Mouse (Mus musculus): Measurements from ENCODE around the gene Sec14l1. TPM values are rescaled to one million over a fixed set of nuclear protein-coding genes. Genes with fewer than 3 reads are reported as not detected.
A peak's percentile ranks its signal among the peaks of the same experiment; 100 is the strongest.

Sec14l1 gene
- polyA plus RNA-seq, 1 experiment from 2014 or later, result 37.7 TPM

DNA sequence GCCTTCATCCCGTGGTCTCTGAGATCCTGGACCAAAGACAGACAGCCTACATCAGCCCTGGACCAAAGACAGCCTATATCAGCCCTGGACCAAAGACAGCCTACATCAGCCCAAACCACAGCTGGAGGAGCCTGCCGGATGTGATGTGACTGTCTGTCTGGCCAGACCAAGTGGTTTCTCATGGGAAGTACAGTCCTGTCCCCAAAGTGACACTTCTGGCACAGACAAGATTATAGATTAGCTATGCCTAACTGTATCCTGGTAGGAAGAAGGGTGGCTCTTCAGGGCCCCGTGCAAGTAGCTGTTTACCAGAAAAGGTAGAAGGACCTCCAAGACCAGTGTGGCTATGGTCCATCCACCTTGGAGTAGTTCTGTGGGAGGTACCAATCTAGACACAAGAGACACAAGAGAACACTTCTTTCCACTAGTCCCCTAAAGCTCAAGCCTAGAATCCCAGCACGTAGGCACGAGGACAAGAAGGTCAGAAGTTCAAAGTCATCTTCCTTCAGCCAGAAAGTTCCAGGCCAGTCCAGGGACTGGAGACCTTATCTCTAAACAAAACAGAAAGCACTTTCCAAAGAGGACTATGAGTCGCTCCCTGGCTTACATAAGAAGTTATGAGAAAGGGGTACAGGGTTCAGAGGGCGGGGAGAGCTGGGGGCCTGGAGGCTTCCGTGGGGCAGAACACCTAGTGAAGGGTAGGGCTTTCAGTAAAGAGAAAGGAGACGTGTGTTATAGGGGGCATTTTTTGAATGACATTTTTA, 27.8 kb upstream of the Sec14l1 start:
- no peak for DNase-seq (ENCODE audit: low spot score)

DNA sequence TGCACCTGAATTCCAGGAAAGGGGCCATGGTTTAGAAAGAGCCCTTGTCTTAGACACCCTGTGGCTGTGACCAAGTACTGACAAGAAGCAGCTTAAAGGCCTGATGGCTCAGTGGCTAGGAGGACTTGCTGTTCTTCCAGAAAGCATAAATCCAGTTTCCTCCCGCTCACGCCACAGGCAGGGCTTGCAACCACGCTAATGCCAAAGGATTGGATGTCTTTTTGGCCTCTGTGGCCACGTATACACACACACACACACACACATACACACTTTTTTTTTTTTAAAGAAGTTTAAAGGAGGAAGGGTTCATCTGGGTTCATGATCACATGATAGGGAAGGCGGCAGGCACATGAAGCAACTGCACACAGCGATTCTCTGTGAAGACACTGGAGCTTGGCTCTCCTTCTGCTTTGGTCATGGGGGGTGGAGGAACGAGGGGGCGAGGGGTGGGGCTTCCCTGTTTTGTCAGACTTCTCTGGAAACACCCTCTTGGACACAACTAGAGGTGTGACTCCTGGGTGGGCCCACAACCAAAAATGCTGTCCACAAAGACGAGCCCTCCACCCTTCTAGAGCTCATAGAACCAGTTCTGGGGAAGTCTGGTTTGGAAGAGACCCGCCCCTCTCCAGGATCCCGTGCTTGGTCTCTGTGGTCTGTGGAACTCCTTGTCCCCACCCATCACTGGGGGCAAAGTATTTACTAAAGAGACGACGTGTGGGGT, 26.5 kb upstream of the Sec14l1 start:
- no peak for DNase-seq (ENCODE audit: low spot score)

DNA sequence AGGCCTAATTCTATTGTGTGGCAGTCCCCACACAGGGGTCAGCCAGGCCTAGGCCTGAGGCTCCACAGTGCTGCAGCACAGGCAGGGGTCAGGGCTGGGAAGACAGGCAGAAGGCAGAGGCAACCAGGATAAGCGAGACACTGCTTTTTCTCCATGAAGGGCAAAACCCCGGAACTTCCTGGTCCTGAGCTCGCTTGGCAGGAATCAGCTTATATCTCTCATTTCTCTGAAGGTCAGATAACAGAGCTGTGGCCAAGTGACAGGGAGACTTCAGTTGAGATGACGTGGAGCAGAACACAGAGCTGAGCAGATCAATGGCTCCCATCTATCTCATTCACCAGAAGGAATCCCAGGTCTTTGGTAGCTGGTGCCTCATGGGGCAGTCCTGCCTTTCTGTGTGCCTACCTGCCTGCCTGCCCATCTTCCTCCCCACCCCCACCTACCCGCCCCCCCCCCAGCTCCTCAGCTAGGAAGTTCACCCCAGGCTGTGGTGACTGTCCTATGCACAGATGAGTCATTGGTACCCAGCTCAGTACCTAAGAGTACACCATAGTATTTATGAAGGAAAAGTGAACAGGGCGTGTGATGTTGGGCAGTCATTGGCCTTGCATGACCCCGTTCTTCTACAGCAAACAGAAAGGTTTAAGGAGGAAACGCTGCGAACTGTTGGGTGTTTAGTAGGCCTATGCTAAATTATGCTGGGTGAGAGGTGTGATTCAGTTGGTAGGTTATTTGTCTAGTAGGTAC, 25.1 kb upstream of the Sec14l1 start:
- DNase-seq (ENCODE audit: low spot score), result no peak

GRCm38 (mm10) chr11:117091406-117091805, 23.6 kb upstream of the Sec14l1 start:
- no peak for DNase-seq (ENCODE audit: low spot score)

DNA sequence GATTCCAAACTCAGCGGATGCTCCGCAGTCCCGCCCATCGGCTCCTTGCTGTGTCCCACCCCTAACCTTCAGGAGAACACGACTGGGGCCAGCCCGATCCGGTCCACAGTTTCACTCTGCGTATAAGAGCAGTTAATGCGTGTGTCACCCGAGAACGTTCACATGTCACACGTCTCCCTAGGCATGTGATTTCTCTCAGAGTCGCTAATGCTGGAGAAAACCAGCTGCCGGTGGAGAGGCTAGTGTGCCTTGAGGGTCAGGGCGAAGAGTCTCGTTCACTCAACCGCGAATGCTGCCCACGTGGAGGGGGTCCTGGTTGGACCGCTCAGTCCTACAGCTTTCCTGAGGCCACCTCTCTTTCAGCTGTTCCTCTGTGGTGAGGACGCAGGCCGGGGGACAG, 23.1 kb upstream of the Sec14l1 start:
- DNase-seq (ENCODE audit: low spot score), result no peak

- DNase-seq (ENCODE audit: low spot score), result peak; percentile 87
These were observed 22.3 kb upstream of the Sec14l1 start for GRCm38 (mm10) chr11:117092711-117093110.

DNA sequence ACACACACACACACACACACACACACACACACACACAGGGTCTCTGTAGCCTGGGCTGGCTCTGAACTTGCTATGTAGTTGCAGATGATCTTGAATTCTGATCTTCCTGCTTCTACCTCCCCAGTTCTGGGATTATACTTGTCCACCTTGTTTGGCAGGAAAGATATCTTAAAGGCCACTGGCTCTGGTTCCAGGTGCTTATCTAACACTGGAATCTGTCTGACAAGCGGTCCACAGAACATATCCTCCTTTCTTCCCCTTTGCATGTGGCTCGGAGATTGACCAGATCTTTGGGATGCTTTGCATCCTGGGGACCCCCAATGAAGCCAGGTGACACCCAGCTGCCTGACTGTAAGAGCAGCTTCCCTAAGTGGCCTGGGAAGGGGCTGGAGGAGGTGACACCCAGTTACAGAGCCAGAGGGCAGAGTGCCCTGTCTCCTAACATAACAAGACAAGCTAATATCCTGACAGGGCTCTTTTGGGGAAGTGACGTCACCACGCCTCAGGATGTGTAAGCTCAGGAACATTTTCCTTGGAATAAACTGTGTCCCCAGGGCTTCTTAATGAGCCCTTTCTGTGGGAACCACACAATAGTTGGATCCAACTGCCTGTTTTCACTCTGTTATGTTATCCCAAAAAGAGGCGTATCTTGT, 20.9 kb upstream of the Sec14l1 start:
- DNase-seq (ENCODE audit: low spot score), result no peak

- DNase-seq (ENCODE audit: low spot score), result no peak
These were observed 20.3 kb upstream of the Sec14l1 start for GRCm38 (mm10) chr11:117094646-117095045.

DNA sequence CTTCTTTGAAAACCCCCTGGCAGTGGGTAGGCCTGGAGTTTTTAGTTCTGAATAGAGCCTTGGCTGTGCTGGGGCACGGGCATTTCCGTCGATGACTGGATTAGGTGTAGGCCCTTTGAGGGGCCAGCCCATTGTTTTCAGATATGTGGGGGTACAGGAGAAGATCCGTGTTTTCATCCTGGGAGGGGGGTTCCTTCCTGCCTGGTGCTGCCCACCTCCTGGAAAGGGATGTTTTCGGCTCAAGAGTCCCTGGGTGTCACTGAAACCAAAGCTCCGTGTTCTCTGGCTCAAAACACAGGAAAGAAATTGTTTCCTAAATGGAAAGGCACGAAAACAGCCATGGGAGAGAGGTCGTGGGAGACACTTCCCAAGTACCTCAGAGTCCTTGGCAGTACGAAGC, 17.9 kb upstream of the Sec14l1 start:
- DNase-seq (ENCODE audit: low spot score), result no peak

GRCm38 (mm10) chr11:117098155-117098554, 16.8 kb upstream of the Sec14l1 start:
- no peak for DNase-seq (ENCODE audit: low spot score)

DNA sequence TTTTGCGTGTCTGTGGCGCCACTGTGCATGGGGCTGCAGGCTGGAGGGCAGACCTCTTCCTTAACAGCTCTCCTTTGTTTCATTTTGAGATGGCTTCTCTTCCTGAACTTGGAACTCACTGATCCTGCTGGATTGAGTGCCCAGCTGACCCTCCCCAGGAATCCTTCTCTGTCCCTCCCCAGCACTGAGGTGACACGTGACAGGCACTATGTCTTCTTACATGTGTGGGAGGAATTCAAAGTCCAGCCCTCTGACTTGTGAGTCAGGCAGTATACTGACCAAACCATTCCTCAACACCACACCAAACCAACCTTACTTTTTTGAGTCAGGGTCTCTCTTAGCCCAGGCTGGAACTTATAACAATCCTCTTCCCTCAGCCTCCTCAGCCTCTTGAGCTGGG, 16.2 kb upstream of the Sec14l1 start:
- no peak for DNase-seq (ENCODE audit: low spot score)

DNA sequence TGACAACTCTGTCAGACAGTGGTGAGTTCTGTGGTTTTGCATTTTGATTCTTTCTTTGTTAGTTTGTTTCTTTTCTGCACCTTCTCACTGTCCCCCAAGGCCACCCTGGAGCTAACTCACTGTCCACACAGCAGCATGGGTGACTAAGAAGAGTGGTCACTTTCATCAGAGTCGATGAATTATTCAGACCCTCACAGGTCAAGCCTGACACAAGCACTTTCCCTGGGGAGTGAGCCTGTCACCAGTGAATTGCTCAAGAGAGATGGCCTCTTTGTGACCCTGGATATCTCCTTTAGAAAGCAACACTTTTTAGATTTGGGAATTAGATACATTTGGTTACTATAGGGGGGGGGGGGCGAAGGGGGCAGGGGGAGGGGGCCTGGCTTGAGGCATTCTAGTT, 15.6 kb upstream of the Sec14l1 start:
- DNase-seq (ENCODE audit: low spot score), result no peak

- no peak for DNase-seq (ENCODE audit: low spot score)
These were observed 13.5 kb upstream of the Sec14l1 start for GRCm38 (mm10) chr11:117101351-117101921.

DNA sequence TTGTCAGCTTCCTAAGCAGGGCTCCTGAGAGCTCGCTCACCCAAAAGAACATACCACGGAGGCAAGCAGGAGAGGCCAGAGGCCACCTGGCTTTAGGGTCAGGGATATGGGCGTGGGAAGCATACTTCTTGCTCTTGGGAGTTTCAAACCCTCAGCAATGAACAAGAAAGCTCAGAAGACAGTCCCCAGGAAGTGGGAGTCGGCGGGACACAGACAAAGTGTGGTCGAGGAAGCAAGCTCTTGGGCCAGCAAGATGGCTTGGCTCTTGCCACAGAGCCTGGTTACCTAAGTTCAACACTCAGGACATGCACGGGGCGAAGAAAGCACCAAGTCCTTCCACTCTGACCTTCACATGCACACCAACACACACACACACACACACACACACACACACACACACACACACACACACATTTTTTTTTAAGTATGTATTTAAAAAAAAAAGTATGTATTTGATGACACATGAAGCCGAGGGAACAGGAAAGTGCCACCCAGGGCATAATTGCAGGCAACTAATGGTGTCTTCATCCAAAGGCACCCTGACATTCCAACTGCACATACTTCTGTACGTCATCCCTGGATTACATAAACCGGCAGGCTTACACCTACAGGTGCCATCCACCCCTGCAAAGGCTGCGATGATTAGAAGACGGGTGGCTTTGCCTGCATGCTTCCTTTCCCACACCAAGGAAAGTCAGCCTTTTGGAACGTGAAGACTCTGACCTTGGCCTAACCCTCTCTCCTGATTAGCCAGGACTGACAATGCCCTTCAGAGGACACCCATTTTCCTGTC, 12.8 kb upstream of the Sec14l1 start:
- DNase-seq (ENCODE audit: low spot score), result no peak

- DNase-seq (ENCODE audit: low spot score), result no peak
These were observed 11.4 kb upstream of the Sec14l1 start for GRCm38 (mm10) chr11:117103523-117103922.

GRCm38 (mm10) chr11:117104044-117104757, 10.8 kb upstream of the Sec14l1 start:
- no peak for DNase-seq (ENCODE audit: low spot score)

DNA sequence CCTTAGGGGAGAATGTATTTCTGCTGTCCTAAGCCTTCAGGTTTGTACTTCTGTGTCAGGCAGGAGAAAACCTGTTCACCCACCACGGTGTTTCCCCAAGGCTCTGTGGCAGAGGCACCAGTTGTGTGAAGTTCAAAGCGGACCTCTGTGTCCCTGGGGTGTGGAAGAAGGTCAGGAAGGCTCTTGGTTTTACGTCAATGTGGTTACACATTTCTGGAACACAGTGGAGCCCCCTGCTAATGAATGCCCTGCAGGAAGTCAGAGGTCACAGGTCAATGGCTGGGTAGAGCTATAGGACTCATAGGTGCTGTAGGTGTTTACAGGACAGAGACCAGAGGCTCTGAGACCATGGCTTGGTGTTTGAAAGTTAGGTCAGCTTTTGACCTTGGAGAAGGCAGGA, 9.7 kb upstream of the Sec14l1 start:
- DNase-seq (ENCODE audit: low spot score), result no peak

DNA sequence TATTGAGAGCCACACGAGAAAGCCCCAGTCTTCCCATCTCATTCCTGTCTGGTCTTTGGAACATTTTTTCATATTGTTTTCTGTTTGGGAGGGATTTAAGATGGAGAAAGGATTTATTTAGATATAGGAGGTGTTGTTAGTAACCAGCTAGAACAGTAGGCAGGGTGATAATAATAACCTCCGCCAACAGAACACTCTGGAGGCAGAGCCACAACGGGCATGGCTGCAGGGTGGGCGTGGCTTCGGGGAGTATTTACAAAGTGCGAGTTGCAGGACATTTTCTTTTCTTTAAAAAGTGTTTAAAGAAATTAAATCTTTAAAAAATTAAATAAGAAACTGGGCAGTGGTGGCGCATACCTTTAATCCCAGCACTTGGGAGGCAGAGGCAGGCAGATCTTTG, 9.1 kb upstream of the Sec14l1 start:
- DNase-seq (ENCODE audit: low spot score), result no peak

- no peak for DNase-seq (ENCODE audit: low spot score)
These were observed 8.2 kb upstream of the Sec14l1 start for GRCm38 (mm10) chr11:117106633-117107334.
